Mouse (Mus musculus) MEL (cell line): ENCODE measurements around the gene Tmem178b.

Experiments used
- CHD2 ChIP-seq: IDR thresholded peaks from 2 replicates; pipeline ENCODE4 v1.6.1; 2011; ENCODE audit warnings: low read length, improper control_type of control experiment
- EP300 ChIP-seq, 2 experiments: IDR thresholded peaks; 2 replicates each; pipeline ENCODE4 v1.6.1; 2011; ENCODE audit warnings: improper control_type of control experiment in 2 of 2, low read length in 2 of 2, low read depth in 1 of 2, mild to moderate bottlenecking in 1 of 2
- GABPA ChIP-seq: IDR thresholded peaks from 2 replicates; pipeline ENCODE4 v1.6.1; 2012; ENCODE audit warnings: low read depth, mild to moderate bottlenecking, inconsistent platforms, low read length, improper control_type of control experiment, moderate library complexity
- JUND ChIP-seq: IDR thresholded peaks from 2 replicates; pipeline ENCODE4 v1.6.1; 2011; ENCODE audit warnings: low read depth, mild to moderate bottlenecking, improper control_type of control experiment, low read length
- MAX ChIP-seq: IDR thresholded peaks from 2 replicates; pipeline ENCODE4 v1.6.1; 2011; ENCODE audit warnings: low read length, improper control_type of control experiment
- POLR2A ChIP-seq, 2 experiments: IDR thresholded peaks; 2 replicates each; pipeline ENCODE4 v1.6.1; 2011 to 2012; ENCODE audit warnings: low read length in 2 of 2, mild to moderate bottlenecking in 2 of 2, control low read depth in 1 of 2, improper control_type of control experiment in 1 of 2, low read depth in 1 of 2, moderate library complexity in 1 of 2; ENCODE audit not compliant: control insufficient read depth in 1 of 2, insufficient read depth in 1 of 2, poor library complexity in 1 of 2
- POLR2AphosphoS2 ChIP-seq: IDR thresholded peaks from 2 replicates; pipeline ENCODE4 v1.6.1; 2011; ENCODE audit warnings: low read length, improper control_type of control experiment
- ZNF384 ChIP-seq: IDR thresholded peaks from 2 replicates; pipeline ENCODE4 v1.6.1; 2012; ENCODE audit warnings: low read depth, mild to moderate bottlenecking, inconsistent platforms, low read length, improper control_type of control experiment

- TF ChIP-seq MAX: no peak
- TF ChIP-seq POLR2AphosphoS2: no peak
- no peak for TF ChIP-seq CHD2
- TF ChIP-seq ZNF384: no peak
- TF ChIP-seq POLR2A (IDR thresholded peaks at IDR 0.05; ENCODE audit: control insufficient read depth in 1 of 2, insufficient read depth in 1 of 2, low read depth in 1 of 2, low read length in 2 of 2, poor library complexity in 1 of 2): no peak
- no peak for TF ChIP-seq EP300 (IDR thresholded peaks at IDR 0.05; ENCODE audit: low read depth in 1 of 2, low read length in 2 of 2)
- TF ChIP-seq GABPA: no peak
- TF ChIP-seq JUND: no peak
Observed at GRCm38 (mm10) chr6:40152241-40152640, 279.2 kb downstream of the Tmem178b start.
